Mouse (Mus musculus): ENCODE measurements around the gene Majin. TPM values are rescaled to one million over a fixed set of nuclear protein-coding genes. Genes with fewer than 3 reads are reported as not detected.

Majin gene
- polyA plus RNA-seq, 1 experiment from 2014 or later = 0.11 TPM

DNA sequence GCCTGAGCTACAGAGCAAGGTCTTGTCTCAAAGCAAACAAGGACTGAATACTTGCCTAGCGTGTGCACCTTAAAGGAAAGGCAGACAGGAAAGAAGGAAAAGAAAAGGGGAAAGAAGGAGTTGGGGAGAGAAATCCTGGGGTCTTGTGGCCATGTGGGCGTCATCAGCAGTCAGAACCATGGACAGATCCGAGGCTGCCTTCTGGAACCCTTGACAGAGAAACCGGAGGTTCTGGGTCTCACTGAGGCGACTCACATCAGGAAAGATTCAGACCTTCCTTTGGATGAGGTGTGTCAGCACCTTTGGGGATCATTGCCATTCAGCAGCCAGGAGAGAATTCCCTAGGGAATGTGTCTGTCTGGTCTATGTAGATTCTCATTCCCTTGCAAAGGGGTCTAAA, 2.6 kb upstream of the Majin start:
- Histone ChIP-seq H3K79me2 (ENCODE audit: inconsistent target) (no peaks in the 10 kb centered on the region), H3K36me3 (ENCODE audit: inconsistent target) (no peaks in the 10 kb centered on the region), H3K4me3 (ENCODE audit: inconsistent target) (no peak overlapping the region), H3K27ac (no peak overlapping the region)
- WGBS (ENCODE audit: missing documents) = 23% methylated on average over 5 of the region's 5 CpGs

DNA sequence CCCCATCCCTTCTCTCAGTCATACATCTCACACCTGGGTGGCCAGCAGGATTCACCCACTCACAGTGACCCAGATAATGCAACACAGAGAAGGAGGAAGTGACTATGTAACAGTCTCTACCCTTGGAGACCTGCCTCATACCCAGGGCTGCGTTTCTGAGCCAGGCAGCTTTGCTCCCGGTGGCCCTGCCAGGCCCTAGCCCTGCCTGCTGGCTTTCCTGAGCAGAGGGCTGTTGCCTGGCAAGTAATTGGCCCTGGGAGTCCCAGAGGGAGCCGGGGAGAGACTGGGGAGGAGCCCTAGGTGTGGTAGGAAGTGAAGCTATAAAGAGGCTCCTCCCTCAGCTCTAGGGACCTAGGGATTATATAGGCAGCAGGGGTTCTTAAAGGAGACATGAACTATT, 1.7 kb upstream of the Majin start:
- H3K36me3 ChIP-seq (ENCODE audit: inconsistent target) = no peaks in the 10 kb centered on the region
- 11% methylated on average over 3 of the region's 3 CpGs for WGBS (ENCODE audit: missing documents)

DNA sequence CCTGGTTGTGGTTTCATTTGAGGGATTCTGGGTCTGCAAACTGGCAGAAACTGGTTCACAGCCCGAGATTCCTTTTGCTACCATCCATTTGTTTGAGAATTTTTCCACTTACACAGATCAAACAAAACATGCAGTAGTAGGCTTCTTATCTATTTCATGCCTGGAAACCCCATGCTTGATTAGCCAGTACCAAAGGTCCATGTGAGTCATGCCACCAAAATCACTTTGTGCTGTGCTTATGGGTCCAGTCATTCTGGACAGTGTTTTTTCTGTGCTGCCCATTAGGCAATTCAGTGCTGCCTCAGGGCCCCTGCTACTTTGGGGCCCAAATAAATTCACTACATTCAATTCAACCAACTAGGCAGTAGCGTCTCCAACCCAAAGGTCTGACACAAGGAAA, 20.1 kb downstream of the Majin start:
- Histone ChIP-seq H3K36me3 (ENCODE audit: inconsistent target) (no peaks in the 10 kb centered on the region), H3K4me3 (ENCODE audit: inconsistent target) (no peak overlapping the region), H3K79me2 (ENCODE audit: inconsistent target) (no peaks in the 10 kb centered on the region), H3K27ac (no peak overlapping the region)
- WGBS (ENCODE audit: missing documents) = 86% methylated on average over 2 of the region's 2 CpGs

More for the DNA sequence above, 1.7 kb upstream of the Majin start:
- Histone ChIP-seq H3K27ac (no peak overlapping the region), H3K79me2 (ENCODE audit: inconsistent target) (no peaks in the 10 kb centered on the region), H3K4me3 (ENCODE audit: inconsistent target) (no peak overlapping the region)

DNA sequence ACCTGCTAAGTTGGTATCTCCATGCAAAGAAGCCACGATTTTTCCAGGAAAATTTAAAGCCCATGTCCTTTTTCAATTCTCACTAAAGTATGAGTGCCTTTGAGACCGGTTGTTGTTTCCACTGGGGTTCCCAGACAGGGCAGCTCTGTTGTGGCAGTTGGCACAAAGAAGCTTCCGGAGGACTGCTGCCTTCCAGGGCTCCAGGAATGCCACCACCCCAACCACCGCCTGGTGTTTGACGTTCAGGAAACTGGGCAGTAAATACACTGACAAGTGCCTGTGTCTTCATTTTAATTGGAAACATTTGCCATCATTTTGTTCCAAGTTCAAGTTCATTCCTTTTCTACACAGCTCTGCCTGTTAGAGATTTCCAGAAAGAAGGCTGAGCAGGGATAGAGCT, 22.5 kb downstream of the Majin start:
- no peaks in the 10 kb centered on the region for H3K79me2 ChIP-seq (ENCODE audit: inconsistent target)
- H3K36me3 ChIP-seq (ENCODE audit: inconsistent target) = no peaks in the 10 kb centered on the region
- H3K27ac ChIP-seq = no peak overlapping the region
- WGBS (ENCODE audit: missing documents) = 86% methylated on average over 5 of the region's 5 CpGs
- no peak overlapping the region for H3K4me3 ChIP-seq (ENCODE audit: inconsistent target)

DNA sequence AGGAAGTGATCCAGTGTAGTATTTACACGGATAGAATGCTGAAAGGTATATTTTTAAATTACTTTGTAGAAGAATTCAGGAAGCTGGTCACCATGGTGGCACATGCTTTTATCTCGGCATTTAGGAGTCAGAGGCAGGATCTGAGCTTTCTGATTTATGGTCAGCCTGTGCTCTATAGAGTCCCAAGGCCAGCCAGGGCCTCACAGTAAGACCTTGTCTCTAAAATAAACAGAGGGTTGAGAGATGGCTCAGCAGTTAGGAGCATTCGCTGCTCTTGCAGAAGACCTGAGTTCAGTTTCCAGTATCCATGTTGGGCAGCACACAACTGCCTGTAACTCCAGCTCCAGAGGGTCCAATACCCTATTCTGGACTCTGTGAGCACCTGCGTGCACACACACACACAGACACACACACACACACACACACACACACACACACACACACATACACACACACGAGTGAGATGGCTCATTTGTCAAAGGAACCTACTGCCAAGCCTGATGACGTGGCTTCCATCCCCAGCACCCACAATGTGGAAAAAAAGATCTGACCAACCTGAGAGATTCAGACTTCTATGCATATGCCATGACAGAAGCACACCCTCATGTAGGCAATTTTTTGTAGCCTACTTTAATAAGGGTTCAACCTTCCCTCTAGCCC, 32.0 kb downstream of the Majin start:
- no peaks in the 10 kb centered on the region for H3K36me3 ChIP-seq (ENCODE audit: inconsistent target)
- no peaks in the 10 kb centered on the region for H3K79me2 ChIP-seq (ENCODE audit: inconsistent target)
- WGBS (ENCODE audit: missing documents) = 79% methylated on average over 3 of the region's 6 CpGs
- no peak overlapping the region for H3K27ac ChIP-seq
- H3K4me3 ChIP-seq (ENCODE audit: inconsistent target) = no peak overlapping the region

DNA sequence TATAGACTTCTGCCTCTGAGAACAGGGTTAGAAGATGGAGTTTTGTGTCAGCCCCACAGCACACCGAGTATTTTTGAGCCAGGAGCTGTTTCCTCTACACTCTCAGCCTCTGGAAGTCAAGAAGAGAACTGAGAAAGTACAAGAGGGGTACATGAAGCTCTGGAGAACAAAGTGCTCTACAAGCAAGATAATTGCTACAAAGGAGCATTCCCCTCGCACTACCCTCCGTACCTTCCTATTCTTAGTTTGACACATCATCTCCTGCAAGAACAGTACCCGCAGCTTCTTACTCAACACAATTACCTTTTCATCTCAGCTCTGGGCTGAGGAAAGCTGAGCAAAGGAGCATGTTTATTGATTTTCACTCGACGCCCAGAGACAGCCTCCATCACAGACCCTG, 34.4 kb downstream of the Majin start:
- H3K36me3 ChIP-seq (ENCODE audit: inconsistent target) = no peaks in the 10 kb centered on the region
- H3K27ac ChIP-seq = no peak overlapping the region
- 87% methylated on average over 6 of the region's 6 CpGs for WGBS (ENCODE audit: missing documents)
- H3K79me2 ChIP-seq (ENCODE audit: inconsistent target) = no peaks in the 10 kb centered on the region
- H3K4me3 ChIP-seq (ENCODE audit: inconsistent target) = no peak overlapping the region

DNA sequence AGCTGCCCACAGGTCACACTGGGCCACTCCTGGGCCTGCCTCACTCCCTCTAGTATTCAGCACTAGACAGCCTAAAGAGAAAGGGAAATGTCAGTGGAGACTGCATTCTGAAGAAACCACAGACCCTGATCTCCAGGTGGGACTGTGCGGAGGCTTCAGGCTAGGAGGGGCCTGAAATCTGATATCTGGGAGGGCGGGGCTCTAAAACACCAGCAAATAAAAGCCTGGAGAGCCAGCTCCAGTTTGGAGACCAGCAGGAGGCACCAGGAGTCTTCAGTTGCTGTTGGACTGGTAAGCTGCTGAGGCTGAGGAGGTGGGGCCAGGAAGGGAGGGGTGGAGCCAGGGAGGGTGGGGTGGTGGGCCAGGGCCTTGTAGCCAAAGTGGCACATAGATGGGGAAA, 41.9 kb downstream of the Majin start, which contains the start of gene Gpha2:
Gpha2 (plus strand) TSS at position 246 of the 400 bp plus-strand sequence.
- no peak within 1 kb of the TSS for H3K27ac ChIP-seq
- H3K4me3 ChIP-seq (ENCODE audit: inconsistent target) = no peak within 1 kb of the TSS
- 100% methylated on average over 1 of the region's 2 CpGs for WGBS (ENCODE audit: missing documents)
- H3K36me3 ChIP-seq (ENCODE audit: inconsistent target) = peaks cover 32% of the 10 kb centered on the region; the same call in 1 of the 2 replicates
- no peaks in the 10 kb centered on the region for H3K79me2 ChIP-seq (ENCODE audit: inconsistent target)

DNA sequence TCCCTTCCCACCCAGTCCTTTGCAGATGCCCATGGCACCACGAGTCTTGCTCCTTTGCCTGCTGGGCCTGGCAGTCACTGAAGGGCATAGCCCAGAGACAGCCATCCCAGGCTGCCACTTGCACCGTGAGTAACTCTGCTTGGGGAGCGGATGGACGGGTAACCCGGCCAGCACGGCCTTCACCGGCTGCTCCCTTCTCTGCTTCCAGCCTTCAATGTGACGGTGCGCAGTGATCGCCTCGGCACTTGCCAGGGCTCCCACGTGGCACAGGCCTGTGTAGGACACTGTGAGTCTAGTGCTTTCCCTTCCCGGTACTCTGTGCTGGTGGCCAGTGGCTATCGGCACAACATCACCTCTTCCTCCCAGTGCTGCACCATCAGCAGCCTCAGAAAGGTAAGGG, 42.6 kb downstream of the Majin start:
- peaks cover 38% of the 10 kb centered on the region; the same call in 1 of the 2 replicates for H3K36me3 ChIP-seq (ENCODE audit: inconsistent target)
- H3K27ac ChIP-seq = no peak overlapping the region
- WGBS (ENCODE audit: missing documents) = 95% methylated on average over 14 of the region's 14 CpGs
- no peak overlapping the region for H3K4me3 ChIP-seq (ENCODE audit: inconsistent target)
- no peaks in the 10 kb centered on the region for H3K79me2 ChIP-seq (ENCODE audit: inconsistent target)

DNA sequence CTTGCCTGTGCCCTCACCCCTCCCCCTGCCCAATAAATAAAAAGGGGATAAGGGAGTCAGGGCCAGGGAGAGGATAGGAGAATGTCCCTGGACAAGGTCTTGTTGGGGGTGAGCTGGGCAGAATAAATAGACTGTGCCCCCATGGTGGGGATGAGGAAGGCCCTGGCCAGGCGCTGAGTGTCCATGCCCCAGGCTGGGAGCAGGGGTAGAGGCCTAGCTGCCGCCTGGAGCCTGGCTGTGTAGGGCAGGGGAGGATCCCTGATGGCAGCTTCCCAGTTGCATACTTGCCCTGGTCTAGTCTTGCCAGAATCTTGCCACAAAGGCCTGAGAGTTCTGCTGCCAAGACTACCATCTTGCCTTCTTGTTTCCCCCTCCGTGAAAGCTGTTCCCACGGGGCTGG, 43.7 kb downstream of the Majin start:
- Histone ChIP-seq H3K79me2 (ENCODE audit: inconsistent target) (no peaks in the 10 kb centered on the region), H3K27ac (no peak overlapping the region), H3K4me3 (ENCODE audit: inconsistent target) (no peak overlapping the region), H3K36me3 (ENCODE audit: inconsistent target) (peaks cover 49% of the 10 kb centered on the region; the same call in 1 of the 2 replicates)
- 88% methylated on average over 4 of the region's 4 CpGs for WGBS (ENCODE audit: missing documents)

DNA sequence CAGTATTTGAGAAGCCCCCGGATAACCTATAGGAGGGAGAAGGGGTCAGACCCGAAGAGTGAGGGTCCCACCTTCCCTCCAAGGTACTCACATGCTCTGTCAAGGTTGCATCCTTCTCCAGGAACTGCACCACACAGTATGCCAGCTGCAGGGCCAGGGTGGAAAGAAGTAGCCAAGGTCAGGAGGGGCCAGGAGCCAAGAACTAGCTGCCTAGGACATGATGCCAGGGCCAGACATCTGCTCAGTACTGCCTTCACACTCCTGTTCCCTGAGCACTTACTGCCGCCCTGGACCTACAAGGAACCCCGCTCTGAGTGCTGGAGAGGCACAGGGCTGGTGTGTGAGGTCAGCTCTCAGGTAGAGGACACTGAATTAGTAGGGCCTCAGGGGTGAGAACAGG, 46.2 kb downstream of the Majin start:
- WGBS (ENCODE audit: missing documents) = 98% methylated on average over 4 of the region's 4 CpGs
- H3K36me3 ChIP-seq (ENCODE audit: inconsistent target) = peaks cover 49% of the 10 kb centered on the region; the same call in 1 of the 2 replicates
- no peak overlapping the region for H3K4me3 ChIP-seq (ENCODE audit: inconsistent target)
- H3K79me2 ChIP-seq (ENCODE audit: inconsistent target) = no peaks in the 10 kb centered on the region
- no peak overlapping the region for H3K27ac ChIP-seq

DNA sequence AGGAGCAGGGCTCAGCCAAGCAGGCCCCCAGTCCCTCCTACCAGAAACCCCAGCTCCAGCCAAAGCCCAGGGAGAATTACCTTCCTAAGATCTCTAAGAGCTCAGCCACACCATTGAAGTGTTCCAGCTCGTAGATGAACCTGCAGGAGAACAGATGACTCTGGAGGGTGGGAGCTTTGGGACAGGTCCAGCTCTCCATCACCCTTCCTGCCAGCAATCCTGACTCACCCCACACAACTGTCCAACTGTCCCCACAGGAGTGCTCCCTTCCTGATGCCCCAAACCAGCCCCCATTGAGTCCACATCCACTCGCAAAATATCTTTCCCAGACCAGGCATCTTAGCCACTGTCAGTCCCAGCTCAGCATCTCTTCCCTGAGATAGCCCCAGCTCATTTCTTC, 46.8 kb downstream of the Majin start:
- Histone ChIP-seq H3K79me2 (ENCODE audit: inconsistent target) (no peaks in the 10 kb centered on the region), H3K27ac (no peak overlapping the region), H3K36me3 (ENCODE audit: inconsistent target) (peaks cover 49% of the 10 kb centered on the region; the same call in 1 of the 2 replicates), H3K4me3 (ENCODE audit: inconsistent target) (no peak overlapping the region)
- WGBS (ENCODE audit: missing documents) = 100% methylated on average over 2 of the region's 2 CpGs

DNA sequence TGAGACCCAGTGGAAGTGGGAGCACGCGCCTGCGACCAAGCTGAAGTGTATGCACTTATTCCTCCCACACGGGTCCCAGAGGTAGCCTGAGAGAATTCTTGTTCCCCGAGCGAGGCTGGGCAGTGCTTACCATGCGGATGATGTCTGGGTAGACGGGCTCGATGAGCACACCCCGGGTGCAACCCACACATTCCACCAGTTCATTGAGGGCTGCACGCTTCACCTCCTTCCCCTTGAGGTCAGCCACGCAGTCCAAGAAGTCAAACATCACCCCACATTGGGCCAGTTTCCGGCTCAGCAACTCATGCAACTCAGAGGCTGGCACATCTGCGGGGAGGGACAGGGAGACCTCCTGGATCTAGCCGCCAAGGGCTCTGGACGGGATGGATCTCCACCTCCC, 49.5 kb downstream of the Majin start:
- 81% methylated on average over 16 of the region's 16 CpGs for WGBS (ENCODE audit: missing documents)

DNA sequence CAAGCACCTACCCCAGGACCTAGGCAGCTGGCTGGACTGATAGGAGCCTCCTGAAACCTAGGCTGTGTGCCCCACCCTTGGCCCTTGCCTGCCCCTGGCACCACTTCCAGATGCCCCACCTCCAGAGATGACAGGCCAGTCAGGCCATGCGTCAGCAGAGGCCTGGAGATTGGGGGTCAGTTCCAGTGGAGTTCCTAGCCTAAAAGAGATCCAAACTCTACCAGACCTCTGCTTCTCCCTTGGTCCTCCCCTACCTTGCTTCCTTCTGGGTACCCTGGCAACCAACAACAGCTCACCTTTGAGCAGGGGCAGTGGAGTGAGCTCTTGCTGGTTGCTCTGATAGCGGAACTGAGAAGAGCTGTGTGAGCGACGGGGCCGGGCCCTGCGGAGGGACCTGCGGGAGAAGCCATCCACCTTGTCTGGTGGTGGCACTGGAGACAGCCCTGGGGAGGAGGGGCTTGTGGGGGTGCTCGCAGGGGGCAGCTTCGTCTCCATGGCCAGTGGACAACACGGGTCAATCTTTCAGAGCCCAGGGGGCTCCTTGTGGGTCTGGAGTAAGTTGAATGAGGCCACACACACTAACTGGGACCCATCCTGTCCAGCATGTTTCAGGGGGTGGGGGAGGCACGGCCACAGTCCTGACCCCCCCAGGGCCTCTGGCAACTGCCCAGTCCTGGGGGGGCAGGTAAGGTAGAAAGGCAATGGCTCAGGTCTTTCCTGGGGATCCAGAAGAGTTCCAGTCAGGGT, 50.3 kb downstream of the Majin start:
- Histone ChIP-seq H3K79me2 (ENCODE audit: inconsistent target) (no peaks in the 10 kb centered on the region), H3K4me3 (ENCODE audit: inconsistent target) (peak overlapping the region; percentile 57), H3K27ac (no peak overlapping the region), H3K36me3 (ENCODE audit: inconsistent target) (peaks cover 28% of the 10 kb centered on the region; the same call in 1 of the 2 replicates)
- WGBS (ENCODE audit: missing documents) = 92% methylated on average over 10 of the region's 11 CpGs

More for the DNA sequence above, 49.5 kb downstream of the Majin start:
- Histone ChIP-seq H3K4me3 (ENCODE audit: inconsistent target) (no peak overlapping the region), H3K36me3 (ENCODE audit: inconsistent target) (peaks cover 37% of the 10 kb centered on the region; the same call in 1 of the 2 replicates), H3K79me2 (ENCODE audit: inconsistent target) (no peaks in the 10 kb centered on the region), H3K27ac (no peak overlapping the region)

DNA sequence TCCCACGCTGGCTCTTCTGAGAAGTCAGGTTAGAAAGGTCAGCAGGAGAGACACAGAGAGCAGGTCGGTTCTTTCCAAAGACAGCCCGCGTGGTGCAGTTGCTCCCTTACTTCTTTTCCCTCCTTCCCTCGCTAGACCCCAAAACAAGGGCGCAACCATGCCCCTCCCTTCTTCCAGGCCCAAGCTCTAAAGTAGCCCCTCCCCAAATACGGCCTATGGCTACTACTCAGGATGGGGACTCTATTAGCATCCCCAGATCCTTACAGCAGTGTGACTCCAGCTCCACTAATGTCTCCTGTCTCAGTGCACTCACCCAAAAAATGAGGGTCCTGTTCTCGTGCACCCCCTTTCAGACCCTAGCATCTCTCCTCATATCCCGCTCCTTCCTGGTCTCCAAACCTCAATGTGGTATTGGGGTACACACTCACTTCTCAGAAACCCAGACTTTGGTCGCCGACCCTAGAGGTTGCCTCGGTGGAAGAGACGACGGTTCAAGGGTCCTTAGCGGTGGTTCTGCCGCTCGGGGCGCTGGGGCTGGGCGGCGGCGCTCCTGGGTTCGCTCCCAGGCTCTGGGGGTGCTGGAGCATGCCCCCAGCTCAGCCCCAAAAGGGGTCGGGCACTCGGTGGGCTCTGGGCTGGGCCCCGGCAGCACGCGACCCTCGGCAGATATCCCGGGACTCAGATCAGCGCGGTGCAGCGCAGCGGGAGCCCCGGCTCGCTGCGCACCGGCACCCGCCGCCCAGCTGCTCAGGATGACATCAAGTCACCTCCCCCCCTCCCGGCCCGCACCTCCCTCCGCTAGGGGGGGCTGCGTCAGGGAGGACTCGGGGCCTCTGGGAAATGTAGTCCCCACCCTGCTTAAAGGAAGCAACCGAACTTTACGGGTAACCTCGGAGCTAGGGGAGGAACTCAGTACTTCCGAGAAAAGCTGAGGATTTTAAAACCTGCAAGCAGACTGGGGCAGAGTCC, 51.2 kb downstream of the Majin start, which contains the start of gene Ppp2r5b:
Ppp2r5b (minus strand) TSS at position 789 of the 969 bp plus-strand sequence.
- Histone ChIP-seq H3K27ac (peak within 1 kb of the TSS; percentile 92), H3K4me3 (ENCODE audit: inconsistent target) (peak within 1 kb of the TSS; percentile 57), H3K36me3 (ENCODE audit: inconsistent target) (peaks cover 20% of the 10 kb centered on the region; the same call in 1 of the 2 replicates), H3K79me2 (ENCODE audit: inconsistent target) (no peaks in the 10 kb centered on the region)
- WGBS (ENCODE audit: missing documents) = 12% methylated on average over 48 of the region's 48 CpGs

All from macrophage (primary cell).